Mouse (Mus musculus) myocyte (in vitro differentiated cells): ENCODE measurements at regions not wholly inside any gene's neighbourhood (a gene's known extent, or its start where the extent isn't known, plus 50 kb on each side); places are given as distances from the start of the nearest gene placed in this dataset.
A peak's percentile ranks its signal among the peaks of the same experiment; 100 is the strongest.

Experiments used
- H3K27me3 ChIP-seq: one replicate; pipeline ENCODE4 v1.6.1; 2011; ENCODE audit not compliant: control insufficient read depth, insufficient read depth, insufficient read length
- H3K36me3 ChIP-seq: one replicate; pipeline ENCODE4 v1.6.1; 2011; ENCODE audit not compliant: control insufficient read depth, insufficient read depth
- H3K4me2 ChIP-seq: one replicate; pipeline ENCODE4 v1.6.1; 2011; ENCODE audit warnings: low read depth, control low read depth
- H3K4me3 ChIP-seq: one replicate; pipeline ENCODE4 v1.5.1; 2011; ENCODE audit warnings: mild to moderate bottlenecking, control low read depth, moderate library complexity
- H3K79me2 ChIP-seq: one replicate; pipeline ENCODE4 v1.6.1; 2011; ENCODE audit not compliant: control insufficient read depth, insufficient read depth
- H3ac ChIP-seq: one replicate; pipeline ENCODE4 v1.6.1; 2011; ENCODE audit not compliant: control insufficient read depth, insufficient read length
- CEBPB ChIP-seq: IDR thresholded peaks from 2 replicates; pipeline ENCODE4 v1.6.1; 2011; ENCODE audit warnings: mild to moderate bottlenecking, moderate library complexity; ENCODE audit not compliant: poor library complexity, insufficient read depth, severe bottlenecking
- E2F4 ChIP-seq: IDR thresholded peaks from one replicate; pipeline ENCODE4 v1.6.1; 2011; ENCODE audit warnings: mild to moderate bottlenecking, control low read depth, moderate library complexity; ENCODE audit not compliant: insufficient read depth
- MAX ChIP-seq: IDR thresholded peaks from one replicate; pipeline ENCODE4 v1.6.1; 2011; ENCODE audit warnings: low read depth, mild to moderate bottlenecking, control low read depth
- MYOD1 ChIP-seq, 3 experiments: IDR thresholded peaks; one replicate each; pipeline ENCODE4 v1.6.1; 2011; ENCODE audit warnings: control low read depth in 2 of 3, low read depth in 2 of 3, mild to moderate bottlenecking in 2 of 3, moderate library complexity in 1 of 3; ENCODE audit not compliant: insufficient read length in 2 of 3, control insufficient read depth in 1 of 3
- MYOG ChIP-seq, 3 experiments: IDR thresholded peaks; one replicate each; pipeline ENCODE4 v1.6.1; 2011; ENCODE audit warnings: control low read depth in 2 of 3, low read depth in 2 of 3, mild to moderate bottlenecking in 2 of 3; ENCODE audit not compliant: insufficient read length in 2 of 3, control insufficient read depth in 1 of 3, insufficient read depth in 1 of 3
- POLR2A ChIP-seq: IDR thresholded peaks from one replicate; pipeline ENCODE4 v1.6.1; 2011; ENCODE audit warnings: low read depth, mild to moderate bottlenecking, control low read depth, moderate library complexity; ENCODE audit not compliant: insufficient read length
- POLR2AphosphoS2 ChIP-seq: IDR thresholded peaks from one replicate; pipeline ENCODE4 v1.6.1; 2011; ENCODE audit warnings: low read depth, control low read depth; ENCODE audit not compliant: insufficient read length
- REST ChIP-seq: IDR thresholded peaks from one replicate; pipeline ENCODE4 v1.6.1; 2011; ENCODE audit warnings: mild to moderate bottlenecking, control low read depth, moderate library complexity; ENCODE audit not compliant: insufficient read depth, insufficient read length
- SRF ChIP-seq: IDR thresholded peaks from one replicate; pipeline ENCODE4 v1.6.1; 2011; ENCODE audit warnings: low read depth; ENCODE audit not compliant: control insufficient read depth, insufficient read length
- TCF12 ChIP-seq: IDR thresholded peaks from one replicate; pipeline ENCODE4 v1.6.1; 2011; ENCODE audit warnings: mild to moderate bottlenecking, control low read depth; ENCODE audit not compliant: poor library complexity, insufficient read depth, severe bottlenecking
- TCF3 ChIP-seq: IDR thresholded peaks from one replicate; pipeline ENCODE4 v1.6.1; 2011; ENCODE audit warnings: low read depth, control low read depth; ENCODE audit not compliant: insufficient read length
- USF1 ChIP-seq: IDR thresholded peaks from one replicate; pipeline ENCODE4 v1.6.1; 2011; ENCODE audit warnings: low read depth, mild to moderate bottlenecking, control low read depth, moderate library complexity

GRCm38 (mm10) chr17:61520087-61520486 lies 1361.0 kb downstream of the Efna5 start:
- Histone ChIP-seq H3K4me3 (no peak overlapping the region), H3K4me2 (no peak overlapping the region), H3K79me2 (no peaks in the 10 kb centered on the region), H3K27me3 (no peaks in the 10 kb centered on the region), H3K36me3 (no peaks in the 10 kb centered on the region), H3ac (no peak overlapping the region)
- TF ChIP-seq E2F4 (no peak), POLR2A (no peak), TCF3 (no peak), CEBPB (no peak), POLR2AphosphoS2 (no peak), TCF12 (no peak), SRF (no peak), MYOD1 (IDR thresholded peaks at IDR 0.05; ENCODE audit: control insufficient read depth in 1 of 3, insufficient read length in 2 of 3, low read depth in 2 of 3) (no peak), REST (no peak), MYOG (IDR thresholded peaks at IDR 0.05; ENCODE audit: control insufficient read depth in 1 of 3, insufficient read depth in 1 of 3, insufficient read length in 2 of 3, low read depth in 2 of 3) (no peak), MAX (no peak), USF1 (no peak)

GRCm38 (mm10) chr17:61515059-61515458 lies 1366.1 kb downstream of the Efna5 start:
- H3K4me2 ChIP-seq, result no peak overlapping the region
- no peaks in the 10 kb centered on the region for H3K27me3 ChIP-seq
- H3K79me2 ChIP-seq, result no peaks in the 10 kb centered on the region
- no peak overlapping the region for H3K4me3 ChIP-seq
- TF ChIP-seq MYOD1 (IDR thresholded peaks at IDR 0.05; ENCODE audit: control insufficient read depth in 1 of 3, insufficient read length in 2 of 3, low read depth in 2 of 3) (no peak), MAX (no peak)
- no peak overlapping the region for H3ac ChIP-seq
- no peaks in the 10 kb centered on the region for H3K36me3 ChIP-seq

GRCm38 (mm10) chr17:61513433-61513832 lies 1367.7 kb downstream of the Efna5 start:
- no peak for TF ChIP-seq POLR2A
- no peak for TF ChIP-seq E2F4
- no peak for TF ChIP-seq MYOG (IDR thresholded peaks at IDR 0.05; ENCODE audit: control insufficient read depth in 1 of 3, insufficient read depth in 1 of 3, insufficient read length in 2 of 3, low read depth in 2 of 3)
- TF ChIP-seq REST, result no peak
- no peak for TF ChIP-seq USF1
- TF ChIP-seq CEBPB, result no peak
- no peak for TF ChIP-seq SRF
- TF ChIP-seq MAX, result no peak
- no peak for TF ChIP-seq TCF3
- no peak for TF ChIP-seq MYOD1 (IDR thresholded peaks at IDR 0.05; ENCODE audit: control insufficient read depth in 1 of 3, insufficient read length in 2 of 3, low read depth in 2 of 3)
- no peak for TF ChIP-seq POLR2AphosphoS2
- TF ChIP-seq TCF12, result no peak
- no peak overlapping the region for H3K4me2 ChIP-seq

GRCm38 (mm10) chr17:61495261-61495660 lies 1385.9 kb downstream of the Efna5 start:
- H3K36me3 ChIP-seq, result no peaks in the 10 kb centered on the region

More at GRCm38 (mm10) chr17:61513433-61513832, 1367.7 kb downstream of the Efna5 start:
- H3K36me3 ChIP-seq, result no peaks in the 10 kb centered on the region
- no peak overlapping the region for H3K4me3 ChIP-seq
- H3ac ChIP-seq, result no peak overlapping the region
- no peaks in the 10 kb centered on the region for H3K27me3 ChIP-seq
- no peaks in the 10 kb centered on the region for H3K79me2 ChIP-seq

GRCm38 (mm10) chr17:61477457-61477856 lies 1403.7 kb downstream of the Efna5 start:
- Histone ChIP-seq H3K4me2 (no peak overlapping the region), H3K79me2 (no peaks in the 10 kb centered on the region), H3K4me3 (no peak overlapping the region), H3ac (no peak overlapping the region), H3K36me3 (no peaks in the 10 kb centered on the region), H3K27me3 (no peaks in the 10 kb centered on the region)
- TF ChIP-seq POLR2A (no peak), MYOG (IDR thresholded peaks at IDR 0.05; ENCODE audit: control insufficient read depth in 1 of 3, insufficient read depth in 1 of 3, insufficient read length in 2 of 3, low read depth in 2 of 3) (no peak), MAX (no peak)

More at GRCm38 (mm10) chr17:61495261-61495660, 1385.9 kb downstream of the Efna5 start:
- peak overlapping the region; percentile 48 for H3K4me2 ChIP-seq
- peak; percentile 74 for TF ChIP-seq CEBPB
- TF ChIP-seq MAX, result no peak
- H3K79me2 ChIP-seq, result no peaks in the 10 kb centered on the region
- no peak overlapping the region for H3ac ChIP-seq
- no peak overlapping the region for H3K4me3 ChIP-seq
- H3K27me3 ChIP-seq, result no peaks in the 10 kb centered on the region

- H3K79me2 ChIP-seq, result no peaks in the 10 kb centered on the region
- no peak overlapping the region for H3K4me3 ChIP-seq
- TF ChIP-seq E2F4, result no peak
- TF ChIP-seq SRF, result no peak
- no peak for TF ChIP-seq TCF12
- no peak for TF ChIP-seq CEBPB
- no peak for TF ChIP-seq MYOG (IDR thresholded peaks at IDR 0.05; ENCODE audit: control insufficient read depth in 1 of 3, insufficient read depth in 1 of 3, insufficient read length in 2 of 3, low read depth in 2 of 3)
- no peak for TF ChIP-seq MYOD1 (IDR thresholded peaks at IDR 0.05; ENCODE audit: control insufficient read depth in 1 of 3, insufficient read length in 2 of 3, low read depth in 2 of 3)
- no peak for TF ChIP-seq TCF3
- TF ChIP-seq REST, result no peak
- no peak for TF ChIP-seq POLR2A
- TF ChIP-seq MAX, result no peak
- TF ChIP-seq USF1, result no peak
- no peak for TF ChIP-seq POLR2AphosphoS2
- no peak overlapping the region for H3K4me2 ChIP-seq
- H3K27me3 ChIP-seq, result no peaks in the 10 kb centered on the region
- no peaks in the 10 kb centered on the region for H3K36me3 ChIP-seq
- no peak overlapping the region for H3ac ChIP-seq
Observed at GRCm38 (mm10) chr17:61474405-61474804, 1406.7 kb downstream of the Efna5 start.
